Mouse (Mus musculus): ENCODE measurements around the gene Plch2. TPM values are rescaled to one million over a fixed set of nuclear protein-coding genes. Genes with fewer than 3 reads are reported as not detected.

The Plch2 gene
- polyA plus RNA-seq, 1 experiment from 2014 or later, result 12.7 TPM

DNA sequence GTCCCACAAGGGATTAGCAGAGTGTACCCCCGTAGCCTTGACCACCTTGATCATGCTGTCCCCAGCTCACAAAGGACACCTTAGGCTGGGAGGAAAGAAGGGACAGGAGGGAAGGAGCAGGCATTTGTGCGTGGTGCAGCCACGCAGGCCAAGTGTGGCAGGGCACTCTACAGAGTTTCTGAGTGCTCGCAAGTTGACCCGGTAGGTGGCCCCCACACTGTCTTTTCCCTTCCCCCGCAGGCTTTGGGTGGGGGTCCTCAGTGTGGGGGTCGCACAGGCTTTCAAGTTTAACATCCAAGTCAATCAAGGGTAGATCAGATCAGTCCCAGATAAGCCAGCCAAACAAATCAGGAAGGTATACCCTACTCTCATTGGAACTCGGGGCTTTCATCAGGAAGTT is 38.5 kb downstream of the Plch2 start:
- Histone ChIP-seq H3K27ac (replicated peaks) (no peak overlapping the region), H3K9me3 (no peaks in the 10 kb centered on the region), H3K9ac (replicated peaks) (0 out of 2 replicates have a peak overlapping the region, but pooled peaks have one; percentile 35), H3K36me3 (no peaks in the 10 kb centered on the region), H3K4me3 (peak overlapping the region; percentile 31; the same call in 1 of the 2 replicates), H3K27me3 (no peaks in the 10 kb centered on the region), H3K4me1 (peaks cover 49% of the 10 kb centered on the region), H3K4me2 (replicated peaks) (peak overlapping the region; percentile 39; the same call in 1 of the 2 replicates)
- 81% methylated on average over 8 of the region's 8 CpGs for WGBS
- no peak for ATAC-seq (replicated peaks)

DNA sequence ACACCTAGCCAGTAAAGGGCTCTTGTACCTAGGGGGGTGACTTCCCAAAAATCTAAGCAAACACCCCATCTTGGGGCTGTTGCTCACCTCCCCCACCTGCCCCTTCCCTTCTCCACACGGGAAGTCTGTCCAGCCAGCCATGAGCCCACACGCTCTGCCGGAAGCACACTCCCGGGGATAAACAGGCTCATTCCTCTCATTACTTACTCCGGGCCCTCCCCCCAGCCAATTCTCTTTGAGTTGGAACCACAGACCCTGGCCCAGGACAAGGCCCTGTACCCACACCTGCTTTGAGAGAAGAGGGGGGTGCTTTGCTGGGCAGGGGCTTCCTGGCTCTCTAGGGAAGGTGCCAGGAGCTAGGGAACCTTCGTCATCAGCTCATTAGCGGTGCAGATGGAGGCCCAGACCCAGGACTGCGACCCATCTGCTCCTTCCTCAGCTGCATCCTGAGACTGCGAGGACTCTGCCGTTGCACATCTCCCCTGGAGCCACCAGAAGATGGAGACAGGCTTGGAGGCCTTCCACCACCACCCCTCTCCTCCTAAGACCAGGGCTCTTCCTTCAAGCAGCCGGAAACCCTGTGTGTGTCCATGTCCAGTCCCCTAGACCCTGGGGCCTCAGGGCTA is 39.2 kb downstream of the Plch2 start:
- no peaks in the 10 kb centered on the region for H3K27me3 ChIP-seq
- peaks cover 49% of the 10 kb centered on the region for H3K4me1 ChIP-seq
- H3K4me2 ChIP-seq (replicated peaks), result peak overlapping the region; percentile 10; the same call in 1 of the 2 replicates
- no peak overlapping the region for H3K9ac ChIP-seq (replicated peaks)
- no peaks in the 10 kb centered on the region for H3K9me3 ChIP-seq
- WGBS, result 54% methylated on average over 11 of the region's 11 CpGs
- peak; percentile 11; the same call in 1 of the 2 replicates for ATAC-seq (replicated peaks)
- no peaks in the 10 kb centered on the region for H3K36me3 ChIP-seq
- H3K4me3 ChIP-seq, result no peak overlapping the region
- H3K27ac ChIP-seq (replicated peaks), result peak overlapping the region; percentile 46

DNA sequence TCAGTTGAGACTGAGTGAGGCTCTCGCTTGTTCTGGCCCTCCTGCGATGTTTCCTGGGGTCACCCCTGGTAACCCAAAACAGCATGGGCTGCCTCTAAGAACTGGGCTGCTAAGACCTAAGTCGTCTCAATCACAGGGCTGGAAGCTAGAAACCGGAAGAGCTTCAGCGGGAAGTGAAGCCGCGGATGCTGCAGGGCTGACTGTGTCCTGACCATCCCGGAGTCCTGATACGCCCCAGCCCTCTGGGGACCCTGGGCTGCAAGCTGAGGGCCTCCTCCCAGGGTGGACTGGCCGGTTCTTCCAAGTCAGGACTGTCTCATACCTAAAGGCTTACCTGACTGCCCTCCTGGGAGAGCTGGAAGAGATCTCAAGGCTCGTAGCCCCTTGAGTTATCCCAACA is 39.8 kb downstream of the Plch2 start:
- ATAC-seq (replicated peaks), result no peak
- WGBS, result 67% methylated on average over 11 of the region's 11 CpGs
- H3K4me2 ChIP-seq (replicated peaks), result no peak overlapping the region

DNA sequence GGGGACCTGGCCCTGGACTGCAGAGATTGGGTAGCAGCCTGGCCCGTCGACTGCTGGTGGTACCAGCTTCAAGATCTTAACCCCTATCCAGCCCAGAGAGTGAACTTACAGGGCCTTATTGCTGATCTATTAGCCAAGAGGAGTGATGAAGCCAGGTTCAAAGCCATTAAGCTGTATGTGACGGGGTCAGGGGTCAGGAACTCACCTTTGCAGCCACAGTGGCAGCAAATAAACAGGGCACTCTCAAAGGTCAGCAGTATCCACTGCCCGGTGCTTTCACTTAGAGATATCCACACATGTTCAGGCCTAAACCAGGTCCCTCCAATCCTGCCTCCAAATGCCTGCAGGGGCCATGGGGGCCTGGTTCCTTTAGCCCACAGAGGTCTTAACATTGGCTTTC is 41.0 kb downstream of the Plch2 start:
- Histone ChIP-seq H3K36me3 (no peaks in the 10 kb centered on the region), H3K4me1 (peaks cover 58% of the 10 kb centered on the region), H3K4me3 (no peak overlapping the region), H3K9me3 (no peaks in the 10 kb centered on the region), H3K27me3 (no peaks in the 10 kb centered on the region), H3K27ac (replicated peaks) (no peak overlapping the region), H3K9ac (replicated peaks) (no peak overlapping the region), H3K4me2 (replicated peaks) (no peak overlapping the region)
- no peak for ATAC-seq (replicated peaks)
- 79% methylated on average over 4 of the region's 4 CpGs for WGBS

More for the DNA sequence above, 39.8 kb downstream of the Plch2 start:
- Histone ChIP-seq H3K27ac (replicated peaks) (no peak overlapping the region), H3K9me3 (no peaks in the 10 kb centered on the region), H3K4me3 (no peak overlapping the region), H3K9ac (replicated peaks) (no peak overlapping the region), H3K36me3 (no peaks in the 10 kb centered on the region), H3K4me1 (peaks cover 52% of the 10 kb centered on the region), H3K27me3 (no peaks in the 10 kb centered on the region)

DNA sequence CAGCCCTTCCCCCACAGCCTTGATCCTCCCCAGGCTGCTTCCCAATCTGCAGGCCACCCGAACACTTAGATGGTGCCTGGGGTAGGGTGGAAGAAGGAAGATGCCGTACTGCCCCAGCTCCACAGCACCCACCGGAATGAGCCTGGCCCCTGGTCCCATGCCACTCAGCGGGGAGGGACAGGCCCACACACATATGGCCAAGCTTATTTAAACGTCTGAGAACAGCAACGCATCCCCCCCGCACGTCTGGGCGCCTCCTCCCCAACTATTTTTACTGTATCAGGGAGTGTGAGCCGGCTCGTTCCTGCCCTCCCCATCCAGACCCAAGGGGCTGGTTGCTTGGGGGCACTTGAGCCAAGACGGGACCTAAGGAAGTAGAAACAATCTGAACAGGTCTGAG is 41.8 kb downstream of the Plch2 start:
- Histone ChIP-seq H3K4me2 (replicated peaks) (no peak overlapping the region), H3K4me1 (peaks cover 52% of the 10 kb centered on the region), H3K36me3 (no peaks in the 10 kb centered on the region), H3K4me3 (no peak overlapping the region), H3K9me3 (no peaks in the 10 kb centered on the region), H3K27me3 (no peaks in the 10 kb centered on the region), H3K9ac (replicated peaks) (no peak overlapping the region), H3K27ac (replicated peaks) (0 out of 2 replicates have a peak overlapping the region, but pooled peaks have one; percentile 19)
- no peak for ATAC-seq (replicated peaks)
- 63% methylated on average over 12 of the region's 12 CpGs for WGBS

DNA sequence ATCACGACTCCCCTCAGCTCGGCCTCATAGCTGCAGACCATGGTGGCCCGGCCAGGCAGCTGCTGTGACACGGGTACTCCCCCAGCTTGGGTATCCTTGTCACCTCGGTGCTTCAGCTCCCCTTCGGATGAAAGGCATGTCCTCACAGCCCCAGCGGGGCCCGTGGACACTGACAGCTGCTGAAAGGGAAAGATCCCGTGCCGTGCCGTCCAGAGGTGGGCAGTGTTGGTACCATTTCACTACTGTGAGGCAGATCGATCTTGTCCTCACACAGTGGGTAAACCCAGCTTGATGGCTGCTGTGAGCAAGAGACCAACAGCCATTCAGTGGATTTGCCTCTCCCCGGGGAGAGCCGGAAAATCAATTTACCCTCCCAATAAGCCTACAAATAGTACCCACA is 42.3 kb downstream of the Plch2 start:
- ATAC-seq (replicated peaks), result no peak
- peaks cover 46% of the 10 kb centered on the region for H3K4me1 ChIP-seq
- WGBS, result 54% methylated on average over 14 of the region's 14 CpGs

DNA sequence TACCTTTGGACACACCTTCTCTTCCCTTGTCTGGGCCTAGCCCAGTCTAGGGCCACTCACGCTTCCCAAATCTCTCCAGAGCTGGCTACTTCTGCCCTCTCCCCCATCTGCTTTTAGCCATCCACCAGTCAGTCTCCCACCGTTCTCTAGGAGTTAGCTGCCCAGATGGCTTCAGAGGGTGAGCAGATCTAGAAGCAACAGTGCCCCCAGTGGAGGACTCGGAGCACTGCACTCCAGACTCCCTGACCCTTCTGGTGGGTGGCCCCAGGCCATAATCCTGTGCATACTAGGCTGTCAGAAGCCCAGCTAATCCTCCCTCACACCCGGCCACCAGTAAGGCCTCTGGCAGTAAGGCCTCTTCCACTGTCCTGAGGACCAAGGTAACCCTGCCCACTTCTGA is 43.8 kb downstream of the Plch2 start:
- Histone ChIP-seq H3K27ac (replicated peaks) (no peak overlapping the region), H3K36me3 (no peaks in the 10 kb centered on the region), H3K27me3 (no peaks in the 10 kb centered on the region), H3K9ac (replicated peaks) (no peak overlapping the region), H3K9me3 (no peaks in the 10 kb centered on the region), H3K4me3 (no peak overlapping the region), H3K4me2 (replicated peaks) (no peak overlapping the region), H3K4me1 (peaks cover 32% of the 10 kb centered on the region)
- ATAC-seq (replicated peaks), result peak; percentile 35; the same call in 1 of the 2 replicates
- 7% methylated on average over 4 of the region's 4 CpGs for WGBS

More for the DNA sequence above, 42.3 kb downstream of the Plch2 start:
- no peaks in the 10 kb centered on the region for H3K36me3 ChIP-seq
- H3K4me3 ChIP-seq, result no peak overlapping the region
- H3K4me2 ChIP-seq (replicated peaks), result no peak overlapping the region
- H3K27me3 ChIP-seq, result no peaks in the 10 kb centered on the region
- no peak overlapping the region for H3K9ac ChIP-seq (replicated peaks)
- 0 out of 2 replicates have a peak overlapping the region, but pooled peaks have one; percentile 19 for H3K27ac ChIP-seq (replicated peaks)
- H3K9me3 ChIP-seq, result no peaks in the 10 kb centered on the region

DNA sequence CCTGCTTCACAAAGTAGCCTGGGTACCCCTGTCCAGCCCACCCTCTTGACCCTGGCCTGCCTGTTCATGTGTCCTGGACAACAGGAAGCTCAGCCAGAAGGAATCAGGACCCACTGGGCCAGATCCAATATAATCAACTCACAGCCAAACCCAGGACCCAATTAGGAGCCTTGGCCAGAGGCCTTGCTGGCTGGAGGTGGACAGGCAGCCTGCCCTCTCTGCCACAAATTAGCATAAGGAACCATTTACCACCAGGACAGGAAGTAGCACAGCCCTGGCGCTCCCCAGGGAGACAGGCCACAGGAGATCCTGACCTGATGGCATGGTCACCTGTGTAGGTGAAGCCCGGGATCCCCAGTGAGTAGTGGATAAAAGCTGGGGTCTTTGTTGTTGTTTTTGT is 44.5 kb downstream of the Plch2 start:
- no peak overlapping the region for H3K4me2 ChIP-seq (replicated peaks)
- H3K27ac ChIP-seq (replicated peaks), result no peak overlapping the region
- H3K9me3 ChIP-seq, result no peaks in the 10 kb centered on the region
- WGBS, result 77% methylated on average over 2 of the region's 2 CpGs
- H3K27me3 ChIP-seq, result no peaks in the 10 kb centered on the region
- H3K4me1 ChIP-seq, result peaks cover 25% of the 10 kb centered on the region
- no peak for ATAC-seq (replicated peaks)
- no peak overlapping the region for H3K9ac ChIP-seq (replicated peaks)
- no peaks in the 10 kb centered on the region for H3K36me3 ChIP-seq
- no peak overlapping the region for H3K4me3 ChIP-seq

DNA sequence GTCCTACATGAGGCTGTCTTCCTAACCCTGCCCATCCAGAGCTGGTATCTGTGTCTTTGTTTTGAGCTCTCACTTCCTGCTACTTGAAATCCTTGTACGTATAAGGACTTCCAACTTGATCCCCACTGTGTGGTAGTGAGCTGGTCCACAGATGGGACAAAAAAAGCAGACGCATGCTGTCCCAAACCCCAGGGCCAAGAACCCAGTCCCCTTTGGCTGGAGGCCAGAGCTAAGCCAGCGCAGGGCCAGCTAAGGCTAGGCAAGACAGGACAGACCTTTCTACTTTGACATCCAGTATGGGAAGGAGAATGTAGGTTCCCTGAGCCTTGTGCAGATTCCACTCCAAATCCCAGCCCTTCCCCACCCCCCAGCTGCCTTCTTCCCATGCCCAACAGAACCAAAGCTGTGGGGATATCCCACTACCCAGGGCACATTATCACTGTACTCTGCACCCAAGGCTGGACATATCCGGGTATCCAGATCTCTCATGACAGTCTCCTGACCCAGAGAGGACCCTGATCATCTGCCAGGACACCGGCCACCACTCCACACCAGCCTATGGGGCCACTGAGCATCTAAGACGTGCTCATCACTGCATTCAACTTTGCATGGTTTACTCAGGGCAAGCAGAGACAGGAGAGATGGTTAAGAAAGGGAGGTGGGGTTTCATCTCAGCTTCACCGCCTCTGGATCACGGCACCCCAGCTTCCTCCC is 45.1 kb downstream of the Plch2 start:
- peaks cover 20% of the 10 kb centered on the region for H3K4me1 ChIP-seq
- no peak for ATAC-seq (replicated peaks)
- 77% methylated on average over 8 of the region's 8 CpGs for WGBS

DNA sequence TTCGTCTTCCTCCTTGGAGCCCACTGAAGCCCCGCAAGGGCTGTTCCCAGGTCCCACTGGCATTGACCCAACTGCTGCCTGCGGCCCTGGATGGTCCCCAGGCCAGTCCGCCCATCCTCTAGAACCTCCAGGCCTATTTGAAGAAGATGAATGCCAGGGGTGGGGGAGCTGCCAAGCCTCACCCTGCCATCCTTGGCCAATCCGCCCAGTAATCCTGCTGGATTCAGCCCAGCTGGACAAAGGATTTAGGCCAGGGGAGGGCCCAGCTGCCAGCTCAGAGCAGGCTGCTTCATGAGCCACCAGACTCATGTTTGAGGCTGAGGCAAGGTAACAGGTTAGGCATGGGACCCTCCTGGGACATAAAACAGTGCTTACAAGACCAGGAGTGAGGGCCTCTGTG is 45.7 kb downstream of the Plch2 start:
- H3K27me3 ChIP-seq, result no peaks in the 10 kb centered on the region
- WGBS, result 51% methylated on average over 5 of the region's 5 CpGs
- no peaks in the 10 kb centered on the region for H3K9me3 ChIP-seq
- no peaks in the 10 kb centered on the region for H3K36me3 ChIP-seq
- no peak overlapping the region for H3K4me2 ChIP-seq (replicated peaks)
- H3K9ac ChIP-seq (replicated peaks), result no peak overlapping the region
- no peak overlapping the region for H3K27ac ChIP-seq (replicated peaks)
- peaks cover 18% of the 10 kb centered on the region for H3K4me1 ChIP-seq
- ATAC-seq (replicated peaks), result no peak
- no peak overlapping the region for H3K4me3 ChIP-seq

More for the DNA sequence above, 45.1 kb downstream of the Plch2 start:
- Histone ChIP-seq H3K36me3 (no peaks in the 10 kb centered on the region), H3K9me3 (no peaks in the 10 kb centered on the region), H3K27ac (replicated peaks) (no peak overlapping the region), H3K4me3 (no peak overlapping the region), H3K9ac (replicated peaks) (no peak overlapping the region), H3K27me3 (no peaks in the 10 kb centered on the region), H3K4me2 (replicated peaks) (no peak overlapping the region)

DNA sequence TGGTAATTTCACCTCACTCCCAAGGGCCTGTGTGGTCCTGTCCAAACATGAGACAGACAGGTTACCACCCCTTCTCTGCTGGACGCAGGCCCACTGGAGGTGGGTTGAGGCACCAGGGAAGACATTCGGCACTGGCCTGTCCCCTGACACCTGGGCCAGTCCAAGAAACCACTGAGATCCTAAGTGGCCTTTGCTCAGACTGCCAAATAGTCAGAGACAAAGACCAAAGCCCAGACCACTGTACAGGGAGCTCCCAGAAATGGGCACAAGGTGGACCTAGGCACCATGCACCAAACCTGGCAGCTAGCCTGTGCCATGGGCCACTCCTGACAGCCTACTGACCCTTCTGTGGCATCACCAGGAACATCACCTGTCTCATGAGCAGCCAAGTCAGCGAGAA is 47.4 kb downstream of the Plch2 start:
- no peak overlapping the region for H3K4me3 ChIP-seq
- H3K4me1 ChIP-seq, result peaks cover 16% of the 10 kb centered on the region
- no peak overlapping the region for H3K27ac ChIP-seq (replicated peaks)
- 86% methylated on average over 3 of the region's 3 CpGs for WGBS
- no peaks in the 10 kb centered on the region for H3K9me3 ChIP-seq
- no peaks in the 10 kb centered on the region for H3K36me3 ChIP-seq
- no peak overlapping the region for H3K4me2 ChIP-seq (replicated peaks)
- ATAC-seq (replicated peaks), result no peak
- H3K9ac ChIP-seq (replicated peaks), result no peak overlapping the region
- H3K27me3 ChIP-seq, result no peaks in the 10 kb centered on the region

DNA sequence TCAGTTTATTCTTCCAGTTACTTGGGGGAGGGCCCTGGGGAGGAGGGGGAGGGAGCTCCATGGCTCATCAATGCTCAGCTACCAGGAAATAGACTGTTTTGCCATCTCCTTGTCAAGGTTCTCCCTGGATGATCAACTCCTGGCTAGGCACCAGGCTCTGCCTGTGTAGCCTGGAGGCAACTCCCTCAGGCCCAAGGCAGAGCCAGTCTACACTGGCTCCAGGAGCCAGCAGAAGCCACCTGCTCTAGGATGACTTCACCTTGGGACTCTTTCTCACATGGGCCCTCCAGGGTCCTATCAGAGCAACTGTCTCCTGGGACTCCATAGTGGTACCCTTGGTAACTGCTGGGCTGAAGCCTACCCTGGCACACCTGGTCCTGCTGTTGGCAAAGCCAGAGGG is 48.5 kb downstream of the Plch2 start:
- H3K36me3 ChIP-seq, result no peaks in the 10 kb centered on the region
- H3K27ac ChIP-seq (replicated peaks), result no peak overlapping the region
- no peak for ATAC-seq (replicated peaks)
- peaks cover 16% of the 10 kb centered on the region for H3K4me1 ChIP-seq
- no peak overlapping the region for H3K4me2 ChIP-seq (replicated peaks)
- H3K9ac ChIP-seq (replicated peaks), result no peak overlapping the region
- no peak overlapping the region for H3K4me3 ChIP-seq
- no peaks in the 10 kb centered on the region for H3K27me3 ChIP-seq
- H3K9me3 ChIP-seq, result no peaks in the 10 kb centered on the region

Measured in forebrain, embryonic 15.5 days (tissue).